Mouse (Mus musculus): Measurements from ENCODE around the gene Ttc7. TPM values are rescaled to one million over a fixed set of nuclear protein-coding genes. Genes with fewer than 3 reads are reported as not detected.

Ttc7 gene
- total RNA-seq, 1 experiment from 2014 or later = 42.8 TPM

DNA sequence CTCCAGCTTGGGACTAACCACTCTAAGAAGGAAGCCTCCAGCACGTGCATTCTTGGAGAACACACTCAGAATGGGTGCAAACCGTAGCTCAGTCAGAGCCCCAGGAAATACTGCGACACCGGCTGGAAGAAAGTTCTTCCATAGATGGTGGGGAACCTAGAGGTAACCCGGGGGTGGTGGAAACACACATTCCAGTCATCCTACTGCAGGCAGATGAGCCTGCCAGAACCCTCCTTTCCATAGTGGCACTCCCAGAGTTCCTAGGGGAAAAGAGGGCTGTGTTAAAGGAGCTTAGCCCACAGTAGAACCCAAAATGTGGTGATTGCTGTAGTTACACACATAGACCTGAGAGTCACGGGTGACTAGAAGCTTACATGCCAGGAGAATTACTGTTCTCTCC, 50.2 kb downstream of the Ttc7 start:
- no peak for ATAC-seq (replicated peaks; ENCODE audit: low read depth, poor library complexity, severe bottlenecking)

DNA sequence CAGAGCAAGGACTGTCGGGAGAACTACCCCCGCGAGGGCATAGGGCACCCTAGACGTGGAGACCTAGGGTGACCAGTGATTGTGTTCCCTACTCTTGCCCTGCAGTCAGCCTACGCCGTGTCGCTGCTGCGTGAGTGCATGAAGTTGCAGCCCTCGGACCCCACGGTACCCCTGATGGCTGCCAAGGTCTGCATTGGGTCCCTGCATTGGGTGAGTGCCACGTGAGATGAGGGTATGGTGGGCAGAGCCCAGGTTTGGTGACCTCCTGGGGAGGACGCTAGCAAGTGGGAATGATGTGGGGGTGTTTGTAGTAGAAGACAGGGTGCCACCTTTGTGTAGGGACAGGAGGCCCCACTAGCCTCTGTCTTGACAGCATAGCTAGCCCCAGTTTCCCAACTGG, 51.5 kb downstream of the Ttc7 start:
- ATAC-seq (replicated peaks; ENCODE audit: low read depth, poor library complexity, severe bottlenecking) = no peak

DNA sequence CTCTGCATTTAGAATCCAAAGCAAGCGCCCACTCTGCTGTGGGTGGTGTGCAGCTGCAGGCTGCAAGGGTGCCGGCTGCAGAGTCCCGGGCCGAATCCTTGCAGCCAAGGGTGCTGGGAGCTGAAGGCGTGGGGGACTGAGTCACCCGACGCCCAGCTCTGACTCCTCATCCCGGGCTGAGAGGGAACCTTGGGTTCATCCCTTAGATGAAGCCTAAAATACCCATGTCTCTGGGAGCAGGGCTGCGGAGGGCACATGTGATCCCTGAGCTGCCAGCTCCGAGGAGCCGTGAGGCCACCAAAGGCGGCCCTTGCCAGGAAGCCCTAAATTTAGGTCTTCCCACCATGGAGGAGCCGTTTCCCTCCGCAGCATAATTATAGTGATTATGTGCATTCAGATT, 52.5 kb downstream of the Ttc7 start:
- ATAC-seq (replicated peaks; ENCODE audit: low read depth, poor library complexity, severe bottlenecking) = no peak

DNA sequence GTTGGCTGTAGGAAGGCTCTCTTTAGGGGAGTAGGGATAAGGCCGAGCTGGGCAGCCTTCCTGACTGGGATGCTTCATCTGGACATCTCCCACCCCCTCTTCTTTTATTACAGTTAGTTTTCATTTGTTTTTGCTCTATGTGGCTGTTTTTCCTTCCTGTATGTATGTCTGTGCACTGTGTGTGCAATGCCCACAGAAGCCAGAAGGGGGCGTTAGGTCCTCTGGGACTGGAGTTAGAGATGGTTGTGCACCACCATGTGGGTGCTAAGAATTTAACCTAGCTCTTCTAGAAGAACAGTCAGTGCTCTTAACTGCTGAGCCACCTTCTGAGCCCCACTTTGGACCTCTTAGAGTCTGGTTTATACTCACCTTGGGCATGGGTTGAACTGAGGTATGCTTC, 53.0 kb downstream of the Ttc7 start:
- ATAC-seq (replicated peaks; ENCODE audit: low read depth, poor library complexity, severe bottlenecking) = no peak

DNA sequence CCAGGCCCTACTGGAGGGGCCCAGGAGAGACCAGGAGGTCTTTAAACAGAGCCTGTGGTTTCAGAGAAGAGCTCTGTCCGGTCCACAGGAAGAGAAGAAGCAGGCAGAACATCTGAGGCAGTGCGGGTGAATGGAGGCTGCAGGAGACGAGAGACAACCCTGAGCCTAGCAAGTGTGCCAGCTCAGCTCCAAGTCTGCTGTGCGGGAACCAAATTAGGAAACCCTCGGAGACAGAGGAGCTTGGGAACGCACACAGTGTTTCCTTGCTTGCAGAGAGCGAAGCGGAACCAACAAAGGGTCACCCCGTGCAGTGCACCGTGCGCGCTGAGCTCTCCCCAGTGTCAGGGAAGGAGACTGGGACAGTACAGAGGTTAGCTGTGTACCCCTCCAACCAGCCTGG, 54.2 kb downstream of the Ttc7 start:
- ATAC-seq (replicated peaks; ENCODE audit: low read depth, poor library complexity, severe bottlenecking) = no peak

DNA sequence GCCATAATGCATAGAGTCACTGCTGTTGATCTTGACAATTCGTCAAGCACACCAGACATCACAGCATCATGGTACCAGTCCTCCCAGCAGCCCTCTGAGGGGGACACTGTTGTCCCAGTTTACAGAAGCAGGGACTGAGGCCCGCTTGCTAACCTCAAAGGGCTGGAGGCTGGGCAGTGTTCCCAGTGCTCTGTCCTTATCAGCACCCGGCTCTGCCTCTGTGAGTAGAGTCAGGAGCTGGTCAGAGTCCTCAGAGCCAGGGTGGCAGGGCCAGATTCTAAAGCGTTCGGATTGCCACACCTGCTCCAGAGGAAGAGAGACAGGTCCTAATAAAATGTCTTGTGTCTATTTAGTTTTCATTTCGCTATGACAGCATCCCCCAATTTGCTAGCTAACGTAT, 55.0 kb downstream of the Ttc7 start:
- ATAC-seq (replicated peaks; ENCODE audit: low read depth, poor library complexity, severe bottlenecking) = no peak

DNA sequence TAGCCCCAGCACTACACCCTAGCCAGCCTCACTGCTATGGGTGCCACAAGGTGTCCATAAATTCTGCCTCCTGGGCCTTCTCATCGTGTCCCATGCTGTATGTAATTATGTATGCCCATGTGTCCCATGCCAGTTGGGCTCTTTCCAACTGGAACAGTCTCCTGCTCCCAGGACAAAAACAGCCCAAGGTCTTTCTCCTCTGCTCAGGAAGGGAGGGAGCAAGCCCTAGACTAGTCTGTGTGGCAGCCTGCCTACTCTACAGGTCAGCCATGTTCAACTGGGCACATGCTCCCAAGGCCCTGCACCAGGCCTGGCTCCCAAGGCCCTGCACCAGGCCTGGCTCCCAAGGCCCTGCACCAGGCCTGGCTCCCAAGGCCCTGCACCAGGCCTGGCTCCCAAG, 56.4 kb downstream of the Ttc7 start:
- no peak for ATAC-seq (replicated peaks; ENCODE audit: low read depth, poor library complexity, severe bottlenecking)

DNA sequence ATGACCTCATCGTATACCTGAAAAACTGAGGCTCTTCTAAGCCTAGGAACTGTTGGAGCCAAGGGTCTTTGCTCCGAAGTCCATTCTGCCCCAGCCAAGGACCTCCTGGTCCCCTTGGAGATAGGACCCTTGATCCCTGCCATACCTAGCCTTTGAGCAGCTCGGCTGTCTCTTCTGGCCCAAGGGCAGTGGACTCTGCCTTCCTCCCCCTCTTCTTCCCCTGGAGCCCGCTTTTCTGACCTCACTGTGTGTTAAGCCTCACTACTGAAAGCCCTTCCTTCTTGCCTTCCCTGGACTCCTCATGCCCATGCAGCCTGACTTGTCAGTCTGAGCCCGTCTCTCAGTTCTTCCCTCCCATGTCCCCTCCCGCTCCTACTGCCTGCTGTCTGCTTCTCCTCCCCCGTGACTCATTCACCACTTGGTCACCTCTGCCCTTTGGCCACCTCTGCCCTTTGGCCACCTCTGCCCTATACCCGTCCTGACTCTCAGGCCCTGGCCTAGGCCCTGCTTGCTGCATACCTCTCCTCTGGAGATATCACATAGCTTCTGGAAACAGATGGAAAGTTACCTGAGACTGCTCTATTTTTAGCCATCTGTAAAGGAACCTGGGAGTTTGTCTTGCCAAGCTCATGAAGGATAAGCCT, 60.5 kb downstream of the Ttc7 start:
- no peak for ATAC-seq (replicated peaks; ENCODE audit: low read depth, poor library complexity, severe bottlenecking)

DNA sequence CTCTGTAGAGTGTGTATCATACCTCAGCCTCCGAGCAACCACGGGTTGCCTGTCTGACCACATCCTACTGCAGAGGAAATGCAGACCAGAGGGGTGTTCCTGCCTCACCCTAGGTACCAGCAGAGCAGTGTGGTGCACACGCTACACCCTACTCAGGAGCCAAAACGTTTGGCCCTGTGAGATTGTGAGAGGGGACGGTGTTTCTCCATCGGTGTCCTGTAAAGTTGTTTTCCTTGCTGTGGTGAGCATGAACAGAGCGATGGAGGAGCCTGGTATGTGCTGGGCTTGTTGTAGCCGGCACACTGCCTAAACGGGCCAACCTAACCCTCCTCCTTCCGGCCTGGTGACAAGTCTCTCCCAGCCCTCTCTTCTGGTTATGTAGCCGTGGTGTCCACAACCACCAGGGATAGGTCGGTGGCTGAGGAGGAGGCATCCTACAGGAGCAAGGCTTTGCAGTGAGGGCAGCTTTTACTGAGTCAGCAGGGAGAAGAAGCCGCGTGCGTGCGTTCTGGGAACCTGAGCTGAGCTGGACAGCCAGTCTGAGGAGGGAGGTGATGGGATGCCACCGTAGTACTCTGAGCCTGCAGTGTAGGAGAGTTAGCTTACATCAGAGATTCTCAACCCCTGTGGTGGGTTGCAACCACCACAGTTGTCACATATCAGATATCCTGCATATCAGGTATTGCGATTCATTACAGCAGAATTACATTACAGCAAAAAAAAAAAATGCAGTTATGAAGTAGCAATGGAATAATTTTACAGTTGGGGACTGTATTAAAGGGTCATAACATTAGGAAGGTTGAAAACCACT, 62.0 kb downstream of the Ttc7 start:
- ATAC-seq (replicated peaks; ENCODE audit: low read depth, poor library complexity, severe bottlenecking) = peak; percentile 90

DNA sequence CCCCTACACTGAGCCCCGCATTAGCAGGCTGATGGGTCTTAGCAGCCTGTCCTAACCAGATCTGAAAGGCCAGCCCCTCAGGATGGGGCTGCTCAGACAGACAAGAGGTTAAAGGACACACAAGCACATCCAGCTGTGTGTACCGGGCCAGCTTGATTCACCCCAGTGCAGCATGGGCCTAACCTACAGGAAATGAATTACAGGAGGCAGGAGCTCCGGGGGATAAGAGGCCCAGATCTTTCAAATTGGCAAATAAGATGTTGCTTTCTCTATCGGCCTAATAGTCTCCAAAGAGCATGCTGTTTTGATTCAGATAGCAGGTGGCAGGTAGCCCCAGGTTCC, 62.5 kb downstream of the Ttc7 start:
- no peak for ATAC-seq (replicated peaks; ENCODE audit: low read depth, poor library complexity, severe bottlenecking)

DNA sequence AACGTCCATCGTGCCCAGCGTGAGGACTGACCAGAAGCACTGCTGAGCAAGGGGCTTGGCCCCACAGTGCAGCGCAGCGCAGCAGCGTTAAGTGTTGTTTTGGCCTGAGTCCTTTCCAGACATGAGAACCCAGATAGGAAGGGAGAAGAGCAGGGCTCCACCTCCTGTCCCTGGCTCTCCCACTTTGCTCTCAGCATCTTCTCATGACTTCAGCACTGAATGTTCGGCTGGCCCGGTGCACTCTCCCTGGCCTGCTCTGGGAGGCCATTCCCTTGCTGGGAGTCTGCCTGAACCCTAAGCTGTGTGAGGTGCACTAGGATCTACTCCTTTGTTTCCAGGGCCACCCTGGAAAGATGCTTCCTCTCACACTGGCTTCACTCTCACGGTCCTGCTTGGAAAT, 65.7 kb downstream of the Ttc7 start:
- no peak for ATAC-seq (replicated peaks; ENCODE audit: low read depth, poor library complexity, severe bottlenecking)

DNA sequence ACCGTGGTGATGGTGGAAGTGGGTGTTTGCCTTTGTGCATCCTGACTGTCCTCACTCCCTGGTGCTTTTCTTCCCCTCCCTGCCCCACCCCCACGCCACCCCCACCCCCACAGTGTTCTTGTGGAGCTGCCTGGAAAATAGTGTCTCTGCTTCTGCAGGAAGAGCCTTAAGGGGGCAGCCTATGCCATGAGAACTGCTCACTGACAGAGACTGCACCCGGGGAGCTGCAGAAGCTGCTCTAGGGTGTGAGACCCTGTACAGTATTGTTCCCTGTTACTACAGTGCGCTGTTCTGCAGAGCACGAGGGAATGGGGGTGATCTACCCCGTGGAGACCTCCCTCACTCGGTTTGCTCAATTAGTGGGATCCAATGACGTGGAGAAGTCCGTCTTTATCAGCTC, 66.4 kb downstream of the Ttc7 start:
- ATAC-seq (replicated peaks; ENCODE audit: low read depth, poor library complexity, severe bottlenecking) = no peak

DNA sequence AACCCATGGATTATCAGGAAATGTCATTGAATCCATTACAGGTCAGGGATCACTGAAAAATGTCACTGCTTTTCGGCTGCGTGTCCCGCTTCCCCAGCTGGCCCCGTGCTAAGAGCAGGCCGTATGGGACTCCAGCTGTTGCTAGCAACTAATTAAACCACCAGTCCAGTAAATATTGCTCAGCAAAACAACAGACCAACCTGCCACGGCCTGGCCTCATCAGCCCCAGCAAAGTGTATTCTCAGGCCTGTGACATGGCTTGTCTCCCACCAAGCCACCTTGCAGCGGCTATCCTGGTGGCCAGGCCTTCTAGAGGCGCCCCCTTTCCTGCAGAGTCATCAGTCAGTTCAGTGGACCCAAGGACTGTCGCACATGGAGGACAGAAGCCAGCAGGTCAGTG, 66.9 kb downstream of the Ttc7 start:
- no peak for ATAC-seq (replicated peaks; ENCODE audit: low read depth, poor library complexity, severe bottlenecking)

DNA sequence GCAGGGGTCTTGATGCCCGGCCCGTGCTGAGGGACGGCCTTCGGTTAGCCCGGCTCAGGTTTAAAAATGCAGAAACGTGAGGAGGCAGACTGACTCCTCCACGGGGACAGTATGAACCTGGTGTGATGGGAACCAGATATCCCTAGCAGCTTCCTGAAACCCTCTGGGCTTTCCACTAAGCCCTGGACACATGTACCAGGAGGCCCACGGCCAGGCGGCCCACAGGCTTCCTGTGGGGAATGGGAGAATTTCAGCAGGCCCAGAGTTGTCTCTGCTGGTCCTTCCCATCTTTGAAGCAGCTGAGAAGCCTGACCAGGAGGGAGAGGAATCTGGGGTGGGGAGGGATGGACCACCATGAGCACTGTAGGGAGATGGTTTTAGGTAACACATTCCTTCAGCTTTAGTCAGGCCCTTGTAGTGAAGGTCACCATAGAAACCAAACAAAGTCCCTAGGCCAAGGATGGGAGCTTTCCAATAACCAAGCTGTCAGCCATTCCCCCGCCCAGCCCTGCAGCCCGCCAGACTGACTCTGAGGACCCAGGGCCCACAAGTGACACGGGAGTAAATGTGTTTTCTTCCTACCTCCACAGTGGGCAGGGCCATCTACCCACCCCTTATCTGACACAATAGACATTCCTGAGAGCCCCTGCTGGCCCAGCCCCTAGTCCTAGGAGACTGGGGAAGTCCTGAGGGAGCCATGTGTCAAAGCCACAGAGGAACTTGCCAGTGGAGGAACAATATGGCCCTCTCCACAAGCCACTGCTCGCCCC, 68.0 kb downstream of the Ttc7 start:
- peak; percentile 59 for ATAC-seq (replicated peaks; ENCODE audit: low read depth, poor library complexity, severe bottlenecking)

DNA sequence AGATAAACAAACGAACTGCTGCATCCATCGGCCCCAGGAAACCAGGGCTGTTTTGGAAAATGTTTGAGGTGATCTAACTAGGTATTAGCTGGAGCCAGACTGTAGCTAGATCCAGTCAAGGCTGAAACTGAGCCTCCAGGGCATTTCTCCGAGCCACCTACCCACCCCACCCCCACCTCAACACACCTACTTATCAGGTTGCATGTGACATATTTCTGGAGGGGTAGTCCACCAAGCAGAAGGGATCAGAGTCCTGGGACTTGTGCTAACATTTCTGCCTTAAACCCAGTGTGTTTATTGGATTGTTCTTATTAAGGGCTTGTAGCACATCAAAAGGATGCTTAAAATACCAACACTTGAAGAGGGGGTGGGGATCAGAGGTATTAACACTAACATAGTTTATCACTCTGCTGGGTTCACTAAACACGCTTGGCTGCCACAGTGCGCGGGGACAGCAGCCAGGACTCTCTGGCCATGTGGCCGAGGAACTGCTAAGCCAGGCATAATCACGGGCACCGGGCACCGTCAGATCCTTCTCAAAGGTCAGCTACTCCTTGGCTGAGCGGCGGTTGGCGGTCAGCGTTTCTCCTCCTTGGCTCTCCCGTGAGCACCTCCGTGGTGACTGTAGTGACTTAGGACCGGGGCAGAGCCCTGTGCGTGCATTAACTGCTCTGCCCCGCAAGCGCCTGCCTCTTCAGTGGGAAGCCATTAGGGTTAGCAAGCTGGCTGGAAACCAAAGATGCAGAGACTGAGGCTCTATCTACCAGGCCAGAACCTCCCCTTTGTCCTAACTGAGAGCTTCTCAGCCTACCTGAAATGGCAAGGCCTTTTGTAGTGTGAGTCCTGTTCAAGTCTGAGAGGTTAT, 68.8 kb downstream of the Ttc7 start:
- no peak for ATAC-seq (replicated peaks; ENCODE audit: low read depth, poor library complexity, severe bottlenecking)

DNA sequence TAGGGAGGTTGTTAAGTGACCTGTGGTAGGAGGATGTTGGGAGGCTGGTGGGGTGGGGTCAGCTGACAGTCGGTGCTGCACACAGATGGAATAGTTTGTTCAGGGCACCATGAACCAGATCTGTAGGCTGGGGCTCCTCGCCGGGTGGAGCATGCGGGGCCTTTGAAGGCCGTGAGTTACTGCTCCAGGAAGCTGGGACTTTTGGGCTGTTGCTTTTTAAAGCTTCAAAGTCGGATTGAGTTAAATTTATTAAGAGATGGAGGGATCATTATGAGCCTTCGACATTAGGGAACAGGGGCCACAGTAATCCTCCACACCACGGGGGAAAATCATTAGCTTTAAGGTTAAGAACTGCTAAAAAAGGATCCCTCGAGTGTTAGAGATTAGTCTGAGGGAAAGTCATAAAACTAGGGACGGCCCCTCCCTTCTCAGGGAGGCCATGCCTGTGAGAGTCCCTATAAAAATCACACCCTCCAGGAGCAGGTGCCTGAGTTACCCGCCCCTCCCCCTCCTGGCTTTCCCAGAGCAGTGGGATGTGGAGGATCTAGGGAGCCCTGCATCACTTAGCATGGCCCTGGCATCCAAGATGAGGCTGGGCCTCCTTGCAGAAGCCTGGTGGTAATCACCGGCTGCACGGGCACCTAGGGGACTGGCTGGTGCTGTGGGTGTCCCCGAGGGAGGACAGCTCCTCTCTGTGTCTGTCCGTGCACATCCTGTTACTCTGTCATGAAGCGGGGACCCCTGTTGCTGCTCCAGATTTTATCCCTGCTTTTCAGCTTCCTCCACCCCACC, 69.6 kb downstream of the Ttc7 start:
- no peak for ATAC-seq (replicated peaks; ENCODE audit: low read depth, poor library complexity, severe bottlenecking)

DNA sequence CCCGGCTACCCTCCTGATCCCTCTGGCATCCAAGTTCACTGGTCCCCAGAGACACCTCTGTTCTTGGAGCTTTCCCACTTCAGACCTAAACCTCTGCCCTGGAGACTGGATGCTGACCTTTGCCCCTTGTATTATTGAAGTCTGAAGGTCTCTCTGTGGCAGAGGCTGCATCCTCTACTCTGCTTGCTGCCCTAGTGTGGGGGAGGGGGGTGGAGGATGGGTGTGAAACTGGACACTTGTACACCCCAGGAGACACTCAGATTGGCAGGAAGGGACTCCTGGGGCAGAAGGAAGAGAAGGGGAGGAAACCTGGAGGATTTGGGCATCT, 70.2 kb downstream of the Ttc7 start:
- no peak for ATAC-seq (replicated peaks; ENCODE audit: low read depth, poor library complexity, severe bottlenecking)

DNA sequence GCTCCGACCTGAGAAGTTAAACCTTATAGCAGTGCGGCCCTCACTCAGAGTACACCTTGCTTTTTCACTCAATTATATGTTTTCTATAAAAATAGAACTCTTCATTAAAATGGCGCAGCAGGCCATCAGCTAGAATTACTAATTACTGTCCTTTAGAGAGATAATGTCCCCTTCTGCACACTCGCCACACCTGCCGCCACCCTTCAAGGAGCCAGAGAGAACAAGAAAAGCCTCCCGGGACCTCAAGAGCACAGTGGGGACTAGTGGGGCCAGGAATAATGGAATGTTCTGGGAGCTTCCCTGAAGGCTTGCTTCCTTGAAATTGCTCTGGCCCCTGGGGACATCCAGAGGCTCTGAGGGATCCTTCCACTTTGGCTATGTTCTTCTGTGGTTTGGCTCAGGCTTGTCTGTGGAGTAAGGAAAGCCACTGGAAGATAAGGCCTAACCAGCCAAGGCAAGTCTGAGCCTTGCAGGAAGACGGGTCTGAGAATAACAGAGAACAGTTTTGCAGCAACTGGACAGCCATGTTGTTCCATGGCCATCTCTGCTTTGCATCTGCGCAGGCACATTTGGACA, 71.1 kb downstream of the Ttc7 start:
- ATAC-seq (replicated peaks; ENCODE audit: low read depth, poor library complexity, severe bottlenecking) = 0 out of 2 replicates have a peak, but pooled peaks have one; percentile 13

DNA sequence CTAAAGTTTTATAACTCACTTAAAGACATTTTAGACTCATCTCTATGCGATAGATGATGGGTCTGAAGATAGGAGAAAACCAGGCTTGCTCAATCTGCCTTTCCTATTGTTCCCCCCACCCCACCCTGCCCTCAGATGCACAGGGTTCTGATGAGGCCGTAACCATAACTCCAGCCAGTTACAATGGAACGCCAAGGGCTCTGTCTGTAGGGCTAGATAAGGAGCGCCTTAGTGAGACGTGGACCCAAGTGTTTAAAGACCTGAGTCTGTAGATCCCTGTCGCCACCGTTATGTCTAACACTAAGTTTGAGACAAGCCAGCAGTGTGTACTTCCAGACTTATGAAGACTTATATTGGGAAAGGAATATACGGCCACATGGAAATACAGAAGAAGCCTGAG, 72.8 kb downstream of the Ttc7 start:
- ATAC-seq (replicated peaks; ENCODE audit: low read depth, poor library complexity, severe bottlenecking) = no peak
